Mouse (Mus musculus) hindbrain, embryonic 15.5 days (tissue): ENCODE data around the gene Hnrnph3. TPM values are rescaled to one million over a fixed set of nuclear protein-coding genes. Genes with fewer than 3 reads are reported as not detected.
A peak's percentile ranks its signal among the peaks of the same experiment; 100 is the strongest.

Experiments used
- ATAC-seq: fragments of 200-750 bp; cut with Nextera tagmentation; 2 replicates; pipeline ENCODE4 v1.8.0; 2017; ENCODE audit warnings: low read depth, moderate number of reproducible peaks, moderate TSS enrichment; ENCODE audit not compliant: low FRiP score
- H3K27ac ChIP-seq: fragments of 300-500 bp; sonication (generic); replicated peaks from 2 replicates; pipeline ENCODE4 v1.5.1; 2015; ENCODE audit warnings: mild to moderate bottlenecking, inconsistent platforms
- H3K27me3 ChIP-seq: fragments of 300-500 bp; sonication (generic); 2 replicates; pipeline ENCODE4 v1.6.1; 2015; ENCODE audit warnings: control low read depth, inconsistent platforms
- H3K36me3 ChIP-seq: fragments of 300-500 bp; sonication (generic); 2 replicates; pipeline ENCODE4 v1.6.1; 2015; ENCODE audit warnings: control low read depth, inconsistent platforms
- H3K4me1 ChIP-seq: fragments of 300-500 bp; sonication (generic); replicated peaks from 2 replicates; pipeline ENCODE4 v1.6.1; 2015; ENCODE audit warnings: control low read depth, inconsistent platforms
- H3K4me2 ChIP-seq: fragments of 300-500 bp; sonication (generic); 2 replicates; pipeline ENCODE4 v1.6.1; 2015; ENCODE audit warnings: moderate library complexity, mild to moderate bottlenecking, inconsistent platforms
- H3K4me3 ChIP-seq: fragments of 300-500 bp; sonication (generic); 2 replicates; pipeline ENCODE4 v1.5.1; 2015; ENCODE audit warnings: mild to moderate bottlenecking, inconsistent platforms
- H3K9ac ChIP-seq: fragments of 300-500 bp; sonication (generic); 2 replicates; pipeline ENCODE4 v1.6.1; 2015; ENCODE audit warnings: inconsistent platforms
- H3K9me3 ChIP-seq: fragments of 300-500 bp; sonication (generic); 2 replicates; pipeline ENCODE4 v1.6.1; 2016; ENCODE audit warnings: control low read depth, inconsistent platforms
- WGBS: fragments of 180-500 bp; shearing (Covaris S2); methylation state at CpG from one replicate; pipeline ENCODE4 v1.1.7; 2015; 5-methylcytosine and 5-hydroxymethylcytosine counted together
- polyA plus RNA-seq: library from polyadenylated mRNA; unstranded; fragments of >200 nt; fragmentation: Nextera tagmentation; extraction: Ambion mirVana; gene quantifications from 2 replicates; pipeline ENCODE4 v1.2.1, GENCODE M21; 2015

The Hnrnph3 gene
- polyA plus RNA-seq, 1 experiment from 2014 or later = 141 TPM

DNA sequence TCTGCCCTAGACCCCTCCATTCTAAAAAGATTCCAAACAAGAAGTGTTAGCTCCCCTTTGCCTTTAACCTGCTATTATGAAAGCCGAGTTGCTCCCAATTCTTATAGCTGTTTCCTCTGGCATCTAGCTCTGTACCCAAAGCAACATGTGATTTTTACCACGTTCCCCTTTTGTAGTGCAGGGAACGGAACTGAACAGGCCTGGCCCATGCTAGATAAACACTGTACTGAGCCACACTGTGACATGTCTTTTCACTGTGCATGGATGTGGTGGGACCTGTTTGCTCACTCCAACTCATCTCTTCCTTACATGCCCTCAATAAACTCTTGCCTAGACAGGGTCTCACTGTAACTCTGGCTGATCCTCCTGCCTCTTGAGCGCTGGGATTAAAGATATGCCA, 13.7 kb downstream of the Hnrnph3 start:
- 88% methylated on average over 4 of the region's 4 CpGs for WGBS
- 0 out of 2 replicates have a peak, but pooled peaks have one; percentile 4 for ATAC-seq

DNA sequence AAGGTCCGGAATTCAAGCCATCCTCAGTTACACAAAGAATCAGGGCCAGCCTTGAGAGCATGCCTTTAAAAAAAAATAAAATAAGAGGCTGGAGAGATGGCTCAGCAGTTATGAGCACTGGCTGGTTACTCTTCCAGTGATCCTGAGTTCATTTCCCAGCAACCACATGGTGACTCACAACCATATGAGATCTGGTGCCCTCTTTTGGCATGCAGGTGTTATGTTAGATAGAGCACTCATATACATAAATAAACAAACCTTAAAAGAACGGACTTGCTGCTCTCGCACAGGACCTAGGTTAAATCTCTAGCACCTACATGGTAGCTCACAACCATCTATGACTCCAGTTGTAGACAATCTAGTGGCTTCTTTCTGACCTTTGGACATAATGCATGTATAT, 15.8 kb downstream of the Hnrnph3 start:
- no peak overlapping the region for H3K27ac ChIP-seq
- no peaks in the 10 kb centered on the region for H3K4me1 ChIP-seq
- no peak overlapping the region for H3K4me3 ChIP-seq
- no peaks in the 10 kb centered on the region for H3K27me3 ChIP-seq
- no peak overlapping the region for H3K9ac ChIP-seq
- H3K4me2 ChIP-seq = no peak overlapping the region
- no peak for ATAC-seq
- WGBS = 70% methylated on average over 3 of the region's 3 CpGs
- H3K9me3 ChIP-seq = no peaks in the 10 kb centered on the region
- peaks cover 94% of the 10 kb centered on the region for H3K36me3 ChIP-seq

More for the DNA sequence above, 13.7 kb downstream of the Hnrnph3 start:
- H3K9me3 ChIP-seq = no peaks in the 10 kb centered on the region
- H3K36me3 ChIP-seq = peaks cover 93% of the 10 kb centered on the region
- no peaks in the 10 kb centered on the region for H3K4me1 ChIP-seq
- H3K4me2 ChIP-seq = no peak overlapping the region
- no peak overlapping the region for H3K9ac ChIP-seq
- H3K4me3 ChIP-seq = no peak overlapping the region
- no peaks in the 10 kb centered on the region for H3K27me3 ChIP-seq
- no peak overlapping the region for H3K27ac ChIP-seq

DNA sequence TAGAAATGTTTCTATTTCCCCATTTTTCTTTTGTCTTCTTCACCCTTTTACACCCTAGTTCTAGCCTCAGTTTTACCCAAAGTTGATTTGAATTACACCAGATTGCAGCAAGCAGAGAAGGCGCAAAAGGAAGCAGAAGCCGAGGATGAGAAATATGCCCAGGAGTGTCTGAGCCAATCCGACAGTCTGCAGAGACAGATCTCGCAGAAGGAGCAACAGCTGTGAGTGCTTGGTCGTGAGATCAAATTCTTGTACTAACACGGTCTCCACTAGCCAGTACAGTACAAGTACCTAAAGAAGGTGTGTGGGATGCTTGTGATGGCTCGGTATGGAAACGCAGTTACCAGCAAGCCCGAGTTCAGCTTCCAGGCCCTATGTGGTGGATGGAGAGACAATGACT, 19.5 kb downstream of the Hnrnph3 start:
- Histone ChIP-seq H3K4me2 (no peak overlapping the region), H3K4me1 (no peaks in the 10 kb centered on the region), H3K36me3 (peaks cover 91% of the 10 kb centered on the region), H3K9me3 (no peaks in the 10 kb centered on the region), H3K4me3 (no peak overlapping the region), H3K9ac (no peak overlapping the region), H3K27me3 (no peaks in the 10 kb centered on the region), H3K27ac (no peak overlapping the region)
- no peak for ATAC-seq
- WGBS = 91% methylated on average over 9 of the region's 9 CpGs

DNA sequence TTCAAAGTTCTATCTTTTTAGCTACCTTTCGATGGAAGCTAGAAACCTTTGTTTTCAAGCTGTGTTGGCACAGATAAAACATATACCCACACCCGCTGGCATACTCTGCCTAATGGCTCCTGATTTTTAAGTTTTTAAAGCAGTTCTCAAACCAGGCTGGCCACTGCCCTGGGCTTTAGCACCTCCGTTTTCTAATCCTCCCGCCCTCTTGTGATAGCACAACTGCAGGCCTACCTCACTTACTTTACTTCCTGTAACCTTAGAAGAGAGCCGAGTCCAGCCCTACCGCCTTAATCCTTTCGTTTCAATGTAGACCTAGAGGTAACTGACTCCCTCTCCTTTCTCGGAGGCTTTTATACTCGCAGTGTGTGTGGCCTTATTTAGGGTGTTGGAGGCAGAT, 20.8 kb downstream of the Hnrnph3 start:
- H3K4me3 ChIP-seq = no peak overlapping the region
- no peak overlapping the region for H3K9ac ChIP-seq
- peaks cover 90% of the 10 kb centered on the region for H3K36me3 ChIP-seq
- 88% methylated on average over 9 of the region's 9 CpGs for WGBS
- H3K27me3 ChIP-seq = no peaks in the 10 kb centered on the region
- no peaks in the 10 kb centered on the region for H3K4me1 ChIP-seq
- no peak overlapping the region for H3K4me2 ChIP-seq
- ATAC-seq = no peak
- H3K27ac ChIP-seq = no peak overlapping the region
- H3K9me3 ChIP-seq = no peaks in the 10 kb centered on the region

DNA sequence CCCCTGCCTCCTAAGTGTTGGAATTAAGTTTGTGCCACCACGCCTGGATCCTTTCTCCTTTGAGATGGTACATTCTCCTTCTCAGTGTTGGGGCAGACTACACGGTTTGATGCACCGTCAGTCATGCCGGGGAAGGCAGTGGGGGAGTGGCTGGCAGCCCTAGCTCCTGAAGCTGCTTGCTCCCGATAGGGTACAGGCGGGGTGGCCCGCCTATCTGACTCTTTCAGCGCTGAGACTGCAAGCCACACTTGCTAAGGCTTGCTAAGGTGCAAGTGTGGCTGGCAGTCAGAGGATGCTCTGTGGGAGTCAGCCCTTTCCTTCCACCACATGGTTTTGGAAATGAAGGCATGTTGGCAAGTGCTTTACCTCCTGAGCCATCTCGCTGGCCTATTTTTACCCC, 23.4 kb downstream of the Hnrnph3 start:
- H3K36me3 ChIP-seq = peaks cover 88% of the 10 kb centered on the region
- H3K4me2 ChIP-seq = no peak overlapping the region
- ATAC-seq = no peak
- H3K9ac ChIP-seq = no peak overlapping the region
- H3K9me3 ChIP-seq = no peaks in the 10 kb centered on the region
- no peak overlapping the region for H3K27ac ChIP-seq
- H3K4me3 ChIP-seq = no peak overlapping the region
- 70% methylated on average over 9 of the region's 9 CpGs for WGBS
- H3K4me1 ChIP-seq = no peaks in the 10 kb centered on the region
- H3K27me3 ChIP-seq = no peaks in the 10 kb centered on the region

DNA sequence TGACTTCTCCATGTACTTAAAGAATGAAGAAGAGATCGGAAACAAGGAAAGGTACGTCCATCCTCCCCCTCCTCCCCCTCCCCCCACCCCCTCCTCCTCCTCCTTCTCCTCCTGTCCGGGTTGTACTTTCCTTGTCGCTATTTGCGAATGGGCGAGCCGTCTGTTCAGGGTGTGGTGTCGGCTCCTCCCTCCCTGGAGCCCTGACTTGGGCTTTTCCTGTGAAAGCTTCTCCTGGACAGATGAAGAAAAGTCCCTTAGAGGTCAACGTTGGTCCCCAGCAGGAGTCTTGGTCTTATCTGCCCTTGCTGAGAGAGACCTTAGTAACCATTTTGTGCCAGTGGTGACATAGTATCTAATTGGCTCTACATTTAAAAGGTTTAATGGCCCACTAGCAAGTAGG, 30.0 kb downstream of the Hnrnph3 start:
- peaks cover 82% of the 10 kb centered on the region for H3K36me3 ChIP-seq
- 86% methylated on average over 5 of the region's 9 CpGs for WGBS
- H3K27ac ChIP-seq = no peak overlapping the region
- H3K27me3 ChIP-seq = no peaks in the 10 kb centered on the region
- no peak overlapping the region for H3K9ac ChIP-seq
- H3K4me2 ChIP-seq = no peak overlapping the region
- no peak overlapping the region for H3K4me3 ChIP-seq
- H3K4me1 ChIP-seq = no peaks in the 10 kb centered on the region
- ATAC-seq = no peak
- H3K9me3 ChIP-seq = no peaks in the 10 kb centered on the region

DNA sequence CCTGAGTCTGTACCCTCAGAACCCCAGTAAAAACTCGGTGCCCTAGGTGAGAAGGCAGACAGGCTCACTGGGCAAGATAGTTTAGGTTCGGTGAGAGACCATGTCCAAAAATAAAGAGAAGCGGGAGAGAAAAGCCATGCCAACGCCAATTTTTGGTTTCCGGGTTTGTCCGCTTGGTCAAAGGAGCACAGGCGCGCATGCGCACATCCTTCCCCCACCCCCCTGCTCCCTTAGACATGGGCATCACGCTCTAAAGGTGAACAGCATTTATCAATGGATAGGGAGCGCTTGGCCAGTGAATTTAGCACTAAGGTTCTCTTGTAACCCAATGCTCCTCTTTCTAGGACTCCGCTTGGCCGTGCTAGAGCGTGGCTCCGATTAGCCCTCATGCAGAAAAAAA, 33.4 kb downstream of the Hnrnph3 start:
- Histone ChIP-seq H3K4me1 (no peaks in the 10 kb centered on the region), H3K27me3 (no peaks in the 10 kb centered on the region), H3K36me3 (peaks cover 63% of the 10 kb centered on the region), H3K27ac (no peak overlapping the region), H3K9ac (no peak overlapping the region), H3K4me3 (no peak overlapping the region), H3K9me3 (no peaks in the 10 kb centered on the region), H3K4me2 (no peak overlapping the region)
- ATAC-seq = no peak
- WGBS = 91% methylated on average over 15 of the region's 15 CpGs

DNA sequence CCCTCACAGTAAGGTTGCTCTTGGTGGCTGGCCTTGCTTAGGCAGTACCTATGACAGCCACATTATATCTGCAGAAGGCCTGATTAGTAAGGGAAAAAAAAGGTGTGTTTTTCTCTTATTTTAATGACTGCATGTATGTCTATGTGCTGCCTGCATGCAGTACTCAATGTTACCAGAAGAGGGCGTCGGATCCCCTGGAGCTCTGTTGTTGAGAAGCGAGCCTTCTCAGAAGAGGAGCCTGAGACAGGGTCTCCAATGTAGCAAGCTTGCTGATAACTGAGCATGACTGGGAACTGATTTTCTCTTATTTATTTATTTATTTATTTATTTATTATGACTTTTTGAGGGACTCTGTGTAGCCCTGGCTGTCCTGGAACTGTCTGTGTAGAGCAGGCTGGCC, 36.7 kb downstream of the Hnrnph3 start:
- WGBS = 29% methylated on average over 3 of the region's 3 CpGs
- Histone ChIP-seq H3K27me3 (no peaks in the 10 kb centered on the region), H3K4me1 (no peaks in the 10 kb centered on the region), H3K9me3 (no peaks in the 10 kb centered on the region), H3K27ac (no peak overlapping the region), H3K9ac (no peak overlapping the region), H3K4me3 (no peak overlapping the region), H3K36me3 (peaks cover 57% of the 10 kb centered on the region), H3K4me2 (no peak overlapping the region)
- ATAC-seq = peak; percentile 27; the same call in 1 of the 2 replicates

DNA sequence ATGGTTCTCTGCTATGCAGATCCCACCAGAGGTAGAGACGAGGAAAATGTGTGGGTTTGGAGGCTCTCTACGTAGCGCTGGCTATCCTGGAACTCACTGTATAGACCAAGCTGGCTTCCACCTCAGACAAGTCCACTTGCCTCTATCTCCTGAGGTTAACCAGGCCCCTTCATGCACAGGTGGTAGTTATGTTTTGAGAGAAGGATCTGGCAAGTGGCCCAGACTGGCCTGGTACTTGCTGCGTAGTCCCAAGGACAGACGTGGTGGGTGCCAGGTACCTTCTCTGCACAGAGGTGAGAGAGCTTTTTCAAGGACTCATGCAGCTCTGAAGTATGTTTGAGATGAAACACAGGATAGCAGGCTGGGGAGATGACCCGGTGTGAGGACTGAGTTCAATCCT, 39.5 kb downstream of the Hnrnph3 start:
- 91% methylated on average over 6 of the region's 6 CpGs for WGBS
- Histone ChIP-seq H3K9ac (no peak overlapping the region), H3K4me3 (no peak overlapping the region), H3K4me2 (no peak overlapping the region), H3K27ac (no peak overlapping the region), H3K4me1 (peaks cover 8% of the 10 kb centered on the region), H3K27me3 (no peaks in the 10 kb centered on the region), H3K36me3 (peaks cover 37% of the 10 kb centered on the region), H3K9me3 (no peaks in the 10 kb centered on the region)
- ATAC-seq = no peak

DNA sequence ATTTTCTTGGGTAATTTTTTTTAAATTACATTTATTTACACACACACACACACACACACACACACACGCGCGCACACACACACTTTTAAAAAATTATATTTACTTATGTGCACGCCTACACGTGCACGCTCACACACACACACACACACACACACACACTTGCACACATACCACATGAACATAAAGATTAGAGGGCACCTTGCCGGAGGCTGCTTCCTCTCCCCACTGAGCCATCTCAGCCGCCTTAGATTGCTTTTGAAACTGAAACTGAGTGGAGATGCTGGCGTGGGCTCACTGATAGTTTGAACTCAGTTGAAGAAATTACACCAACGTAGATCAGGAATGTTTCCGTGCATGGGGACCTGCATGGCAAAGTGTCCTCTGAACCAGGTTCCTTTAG, 39.9 kb downstream of the Hnrnph3 start:
- Histone ChIP-seq H3K4me1 (peaks cover 8% of the 10 kb centered on the region), H3K9me3 (no peaks in the 10 kb centered on the region), H3K4me3 (no peak overlapping the region), H3K36me3 (peaks cover 33% of the 10 kb centered on the region), H3K4me2 (no peak overlapping the region), H3K27me3 (no peaks in the 10 kb centered on the region), H3K27ac (no peak overlapping the region), H3K9ac (no peak overlapping the region)
- WGBS = 98% methylated on average over 11 of the region's 11 CpGs
- ATAC-seq = no peak

DNA sequence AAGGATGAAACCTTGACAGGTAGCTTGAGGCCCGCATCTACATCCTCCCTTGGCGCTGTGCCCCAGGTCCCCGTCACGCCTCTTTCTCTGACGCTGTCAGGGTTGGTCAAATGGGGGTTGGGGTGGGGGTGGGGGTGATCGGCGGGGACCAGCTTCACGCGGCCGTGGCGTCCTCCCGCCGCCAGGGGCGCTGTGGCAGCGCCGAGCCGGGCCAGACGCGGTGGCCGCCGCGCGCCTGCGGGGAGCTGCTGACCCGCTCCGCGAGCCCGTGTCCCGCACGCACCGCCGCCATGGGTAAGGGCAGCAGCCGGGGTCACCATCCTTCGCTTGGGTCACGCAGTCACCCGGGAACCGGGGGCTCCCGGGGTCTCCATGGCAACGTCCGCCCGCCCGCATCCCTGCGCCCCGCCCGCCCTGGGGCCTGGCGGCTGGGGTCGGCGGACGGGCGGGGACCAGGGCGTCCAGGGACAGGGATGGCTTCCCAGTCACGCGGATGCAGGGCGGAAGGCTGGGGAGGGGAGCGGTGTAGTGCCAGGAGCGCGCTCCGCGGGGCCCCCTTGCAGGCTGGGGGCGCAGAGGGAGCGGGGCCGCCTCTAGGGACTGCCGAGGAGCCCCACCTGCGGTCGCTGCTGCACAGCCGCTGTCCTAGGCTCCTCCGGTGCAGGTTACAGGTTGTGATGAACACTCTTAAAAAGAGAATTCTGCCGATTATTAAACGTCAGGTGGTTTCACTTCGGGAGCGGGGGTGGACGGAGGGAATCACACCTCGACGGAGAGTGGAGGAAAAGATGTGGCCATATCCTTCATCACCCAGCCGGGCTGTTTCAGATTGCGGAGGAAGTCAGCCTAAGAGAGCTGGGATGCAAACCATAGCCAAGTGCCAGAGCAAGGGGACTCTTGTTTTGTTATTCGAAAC, 43.7 kb downstream of the Hnrnph3 start, which contains the start of gene Rufy2:
Gene Rufy2 (plus strand): TSS at position 185 of the 916 bp plus-strand sequence.
- WGBS = under 1% methylated on average over 69 of the region's 77 CpGs
- Histone ChIP-seq H3K27me3 (no peaks in the 10 kb centered on the region), H3K9me3 (no peaks in the 10 kb centered on the region), H3K9ac (peak within 1 kb of the TSS; percentile 93), H3K27ac (peak within 1 kb of the TSS; percentile 89), H3K4me1 (peaks cover 8% of the 10 kb centered on the region), H3K36me3 (peaks cover 21% of the 10 kb centered on the region), H3K4me2 (peak within 1 kb of the TSS; percentile 54), H3K4me3 (peak within 1 kb of the TSS; percentile 99)
- ATAC-seq = peak; percentile 93

DNA sequence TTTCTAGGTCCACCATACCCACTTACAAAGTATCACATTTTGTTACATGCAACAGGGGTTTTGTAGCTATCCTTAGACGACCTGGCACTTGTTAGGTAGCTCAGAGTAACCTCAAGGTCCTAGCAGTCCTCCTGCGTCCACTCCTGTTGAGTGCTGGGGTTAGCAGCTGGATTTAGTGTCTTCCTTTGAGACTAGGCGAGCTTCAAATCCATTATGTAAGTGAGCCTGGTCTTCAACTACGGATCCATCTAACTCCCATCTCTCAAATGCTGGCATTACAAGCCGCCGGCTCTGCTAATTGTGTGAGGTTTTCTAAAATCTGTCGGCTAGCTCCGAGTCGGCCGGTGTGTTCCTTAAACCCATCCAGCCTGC, 44.4 kb downstream of the Hnrnph3 start:
- peak overlapping the region; percentile 23 for H3K9ac ChIP-seq
- ATAC-seq = no peak; the same call in 1 of the 2 replicates
- WGBS = 7% methylated on average over 10 of the region's 10 CpGs
- no peaks in the 10 kb centered on the region for H3K27me3 ChIP-seq
- H3K4me1 ChIP-seq = peaks cover 8% of the 10 kb centered on the region
- peaks cover 16% of the 10 kb centered on the region for H3K36me3 ChIP-seq
- no peaks in the 10 kb centered on the region for H3K9me3 ChIP-seq
- peak overlapping the region; percentile 99 for H3K4me3 ChIP-seq
- peak overlapping the region; percentile 89 for H3K27ac ChIP-seq
- peak overlapping the region; percentile 54 for H3K4me2 ChIP-seq
